Mouse (Mus musculus): ENCODE measurements at regions not wholly inside any gene's neighbourhood (a gene's known extent, or its start where the extent isn't known, plus 50 kb on each side); places are given as distances from the start of the nearest gene placed in this dataset.

DNA sequence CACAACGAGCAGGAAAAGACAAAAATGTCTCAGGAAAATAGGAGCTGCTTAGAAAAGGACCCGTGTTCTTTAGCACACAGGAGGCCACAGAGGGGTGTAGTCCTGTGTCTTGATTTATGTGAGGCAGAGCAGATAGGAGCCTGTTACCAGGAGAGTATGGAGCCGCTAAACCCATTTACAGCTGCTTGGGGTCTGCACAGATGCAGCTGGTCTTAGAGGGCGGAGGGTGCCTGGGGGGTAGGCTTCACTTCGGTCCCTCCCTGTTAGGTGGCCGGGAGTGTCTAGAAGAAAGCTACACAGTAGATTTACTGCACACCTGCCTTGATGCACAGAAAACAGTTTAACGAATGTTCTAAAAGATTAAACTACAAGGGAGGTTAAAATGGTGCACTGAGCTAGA, 91.4 kb downstream of the Gadd45g start:
- WGBS, result 80% methylated on average over 7 of the region's 7 CpGs
- Histone ChIP-seq H3K27me3 (replicated peaks; ENCODE audit: low read depth, poor library complexity, severe bottlenecking) (no peaks in the 10 kb centered on the region; the same call in 1 of the 2 replicates), H3K27ac (replicated peaks) (no peak overlapping the region), H3K4me3 (no peak overlapping the region), H3K36me3 (replicated peaks) (no peaks in the 10 kb centered on the region), H3K4me1 (peaks cover 9% of the 10 kb centered on the region), H3K9me3 (no peaks in the 10 kb centered on the region)
- no peak for DNase-seq (ENCODE audit: low spot score)

DNA sequence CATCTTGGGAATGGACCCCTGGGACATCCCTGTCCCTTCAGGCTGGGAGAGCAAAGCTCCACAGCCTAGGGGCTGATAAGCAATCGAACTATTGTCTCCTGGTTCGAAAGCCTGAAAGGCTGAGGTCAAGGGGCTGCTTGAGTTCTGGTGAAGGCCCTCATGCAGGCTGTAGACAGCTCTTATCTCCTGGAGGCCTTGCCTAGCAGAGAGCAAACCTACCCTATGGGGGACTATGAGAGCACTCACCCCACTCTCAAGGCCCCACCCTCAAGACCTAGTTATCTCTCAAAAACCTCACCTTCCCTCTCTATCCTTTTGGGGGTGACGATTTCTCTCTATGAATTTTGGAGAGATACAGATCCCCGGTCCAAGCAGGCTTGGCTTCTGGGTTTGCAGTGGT, 92.8 kb downstream of the Gadd45g start:
- peaks cover 7% of the 10 kb centered on the region for H3K4me1 ChIP-seq
- H3K9me3 ChIP-seq, result no peaks in the 10 kb centered on the region
- no peak for DNase-seq (ENCODE audit: low spot score)
- H3K27me3 ChIP-seq (replicated peaks; ENCODE audit: low read depth, poor library complexity, severe bottlenecking), result peaks cover 5% of the 10 kb centered on the region; the same call in 1 of the 2 replicates
- H3K4me3 ChIP-seq, result no peak overlapping the region
- 91% methylated on average over 4 of the region's 4 CpGs for WGBS
- no peaks in the 10 kb centered on the region for H3K36me3 ChIP-seq (replicated peaks)
- H3K27ac ChIP-seq (replicated peaks), result no peak overlapping the region

DNA sequence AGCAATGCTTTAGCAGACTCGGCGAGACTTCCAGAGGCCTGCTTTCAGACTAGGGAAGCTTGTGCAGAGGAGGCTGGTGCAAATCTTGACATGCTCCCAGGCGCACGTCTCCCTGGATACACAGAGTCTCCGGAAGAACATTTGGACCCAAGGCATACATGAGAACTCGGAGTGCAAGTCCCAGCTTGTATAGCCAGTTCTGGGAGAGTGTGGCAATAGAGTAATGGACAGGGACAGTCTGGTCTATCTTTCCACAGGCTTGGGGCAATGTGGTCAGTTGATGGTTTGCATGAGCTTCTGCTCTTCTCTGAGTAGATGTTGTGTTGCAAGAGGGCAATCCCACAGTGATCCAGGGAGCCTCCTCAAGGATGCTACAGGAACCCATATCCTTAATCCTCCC, 93.2 kb downstream of the Gadd45g start:
- Histone ChIP-seq H3K27ac (replicated peaks) (no peak overlapping the region), H3K4me1 (peaks cover 7% of the 10 kb centered on the region), H3K36me3 (replicated peaks) (no peaks in the 10 kb centered on the region), H3K27me3 (replicated peaks; ENCODE audit: low read depth, poor library complexity, severe bottlenecking) (peaks cover 5% of the 10 kb centered on the region; the same call in 1 of the 2 replicates), H3K4me3 (no peak overlapping the region), H3K9me3 (no peaks in the 10 kb centered on the region)
- 95% methylated on average over 6 of the region's 6 CpGs for WGBS
- DNase-seq (ENCODE audit: low spot score), result no peak

DNA sequence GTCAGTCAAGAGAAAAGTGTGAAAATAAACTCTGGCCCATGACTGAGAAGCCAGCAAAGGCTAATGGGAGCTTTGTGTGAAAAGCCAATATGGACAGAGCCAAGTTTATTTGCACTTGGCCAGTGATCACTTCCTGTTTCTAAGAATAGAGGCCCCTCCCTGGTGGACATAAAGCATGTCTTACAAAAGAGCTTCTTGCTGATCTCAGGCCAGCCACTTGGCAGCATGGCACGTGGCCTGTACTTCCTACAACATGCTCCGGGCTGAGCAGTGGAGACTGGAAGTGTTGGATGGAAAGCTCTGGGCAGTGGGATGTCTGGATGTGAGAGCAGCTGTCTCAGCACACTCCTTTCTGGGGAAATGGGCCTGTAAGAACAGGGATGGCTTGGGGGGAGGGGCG, 99.7 kb downstream of the Gadd45g start:
- Histone ChIP-seq H3K27ac (replicated peaks) (no peak overlapping the region; the same call in 1 of the 2 replicates), H3K4me1 (peaks cover 29% of the 10 kb centered on the region), H3K9me3 (no peaks in the 10 kb centered on the region), H3K36me3 (replicated peaks) (no peaks in the 10 kb centered on the region), H3K27me3 (replicated peaks; ENCODE audit: low read depth, poor library complexity, severe bottlenecking) (0 out of 2 replicates have a peak, but pooled peaks cover 5% of the 10 kb centered on the region), H3K4me3 (no peak overlapping the region)
- DNase-seq (ENCODE audit: low spot score), result no peak
- WGBS, result 73% methylated on average over 3 of the region's 3 CpGs

DNA sequence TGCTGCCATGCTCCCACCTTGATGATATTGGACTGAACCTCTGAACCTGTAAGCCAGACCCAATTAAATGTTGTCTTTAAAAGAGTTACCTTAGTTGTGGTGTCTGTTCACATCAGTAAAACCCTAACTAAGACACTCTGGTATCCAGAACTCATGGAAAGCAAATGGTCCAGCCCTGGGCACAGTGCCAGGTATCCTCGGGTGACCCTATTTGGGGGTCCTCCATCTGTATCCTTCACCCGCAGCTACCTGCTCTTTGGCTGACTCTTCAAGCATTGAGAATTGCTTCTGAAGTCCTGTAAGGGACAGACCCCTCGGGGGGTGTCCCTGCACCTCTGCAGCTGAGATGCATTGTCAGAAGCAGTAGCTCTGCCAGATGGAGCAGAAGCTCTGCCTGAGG, 102.4 kb downstream of the Gadd45g start:
- H3K27ac ChIP-seq (replicated peaks), result no peak overlapping the region
- DNase-seq (ENCODE audit: low spot score), result no peak
- no peaks in the 10 kb centered on the region for H3K9me3 ChIP-seq
- whole genome bisulfite sequencing, result 84% methylated on average over 3 of the region's 3 CpGs
- H3K36me3 ChIP-seq (replicated peaks), result no peaks in the 10 kb centered on the region
- no peak overlapping the region for H3K4me3 ChIP-seq
- 0 out of 2 replicates have a peak, but pooled peaks cover 3% of the 10 kb centered on the region for H3K27me3 ChIP-seq (replicated peaks; ENCODE audit: low read depth, poor library complexity, severe bottlenecking)
- peaks cover 44% of the 10 kb centered on the region for H3K4me1 ChIP-seq

DNA sequence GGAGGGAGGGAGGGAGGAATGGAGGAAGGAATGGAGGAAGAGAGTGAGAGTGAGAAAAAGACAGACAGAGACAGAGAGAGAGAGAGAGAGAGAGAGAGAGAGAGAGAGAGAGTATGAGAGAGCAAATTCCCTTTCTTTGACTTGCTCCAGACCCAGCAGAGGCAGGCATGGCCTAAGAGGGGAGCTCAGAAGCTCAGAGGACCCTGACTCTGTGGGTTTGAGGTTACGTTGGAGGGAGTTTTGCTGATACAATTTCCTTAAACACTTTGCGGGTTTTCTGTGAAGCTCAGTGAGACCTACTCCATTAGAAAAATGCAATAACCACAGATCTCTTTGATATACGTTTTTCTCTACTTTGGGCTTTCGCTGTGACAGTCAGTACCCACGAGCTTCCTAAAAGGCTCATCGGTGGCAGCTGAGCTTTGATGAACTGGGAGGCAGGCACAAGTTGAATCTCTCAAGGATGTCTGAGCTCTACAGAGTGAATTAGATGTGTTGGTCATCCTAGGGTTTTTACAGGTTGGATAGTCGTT, 105.1 kb downstream of the Gadd45g start:
- no peaks in the 10 kb centered on the region for H3K9me3 ChIP-seq
- no peak for DNase-seq (ENCODE audit: low spot score)
- H3K27ac ChIP-seq (replicated peaks), result no peak overlapping the region
- H3K27me3 ChIP-seq (replicated peaks; ENCODE audit: low read depth, poor library complexity, severe bottlenecking), result no peaks in the 10 kb centered on the region
- H3K4me3 ChIP-seq, result no peak overlapping the region
- H3K4me1 ChIP-seq, result peaks cover 40% of the 10 kb centered on the region
- H3K36me3 ChIP-seq (replicated peaks), result no peaks in the 10 kb centered on the region
- WGBS, result 90% methylated on average over 7 of the region's 7 CpGs

DNA sequence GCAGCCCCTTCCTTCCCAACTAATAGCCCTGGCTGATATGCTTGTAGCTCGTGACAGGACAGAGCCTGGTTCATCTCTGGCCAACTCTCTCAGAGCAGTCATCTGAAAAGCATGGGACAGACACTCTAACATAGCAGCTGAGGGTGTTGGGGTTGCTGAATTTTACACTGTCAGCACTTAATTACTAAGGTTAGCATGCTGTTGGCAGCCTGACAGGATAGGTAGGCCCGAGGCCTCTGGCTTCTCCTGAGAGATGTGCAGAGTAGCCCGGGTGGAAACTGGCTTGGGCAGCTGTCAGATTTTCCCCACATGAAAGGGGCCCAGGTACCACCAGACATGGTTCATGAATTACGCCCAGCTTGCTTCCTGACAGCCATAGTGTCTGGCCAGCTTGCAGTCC, 106.6 kb downstream of the Gadd45g start:
- no peak for DNase-seq (ENCODE audit: low spot score)
- peaks cover 53% of the 10 kb centered on the region for H3K4me1 ChIP-seq
- no peaks in the 10 kb centered on the region for H3K27me3 ChIP-seq (replicated peaks; ENCODE audit: low read depth, poor library complexity, severe bottlenecking)
- 78% methylated on average over 4 of the region's 4 CpGs for WGBS
- H3K36me3 ChIP-seq (replicated peaks), result no peaks in the 10 kb centered on the region
- no peak overlapping the region for H3K27ac ChIP-seq (replicated peaks)
- no peak overlapping the region for H3K4me3 ChIP-seq
- H3K9me3 ChIP-seq, result no peaks in the 10 kb centered on the region

DNA sequence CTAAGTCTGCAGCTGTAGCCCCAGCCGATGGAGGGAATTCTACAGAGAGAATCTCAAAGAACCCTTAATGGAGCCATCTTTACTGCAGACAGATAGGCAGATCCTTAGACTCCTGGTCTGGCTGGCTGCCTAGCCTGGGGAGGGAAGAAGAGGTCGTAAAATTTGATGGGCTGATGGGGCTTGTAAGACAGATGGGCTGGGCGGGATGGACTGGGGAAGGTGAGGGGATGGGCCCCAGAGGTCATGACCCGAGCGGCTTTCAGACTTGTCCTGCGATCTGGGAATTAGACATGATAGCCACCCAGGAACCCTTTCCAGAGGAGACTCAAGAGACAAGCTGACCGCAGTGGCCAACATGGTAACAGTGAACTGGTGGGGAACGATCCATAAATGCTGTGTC, 107.1 kb downstream of the Gadd45g start:
- 72% methylated on average over 8 of the region's 8 CpGs for WGBS
- Histone ChIP-seq H3K36me3 (replicated peaks) (no peaks in the 10 kb centered on the region), H3K27ac (replicated peaks) (0 out of 2 replicates have a peak overlapping the region, but pooled peaks have one; percentile 20)

DNA sequence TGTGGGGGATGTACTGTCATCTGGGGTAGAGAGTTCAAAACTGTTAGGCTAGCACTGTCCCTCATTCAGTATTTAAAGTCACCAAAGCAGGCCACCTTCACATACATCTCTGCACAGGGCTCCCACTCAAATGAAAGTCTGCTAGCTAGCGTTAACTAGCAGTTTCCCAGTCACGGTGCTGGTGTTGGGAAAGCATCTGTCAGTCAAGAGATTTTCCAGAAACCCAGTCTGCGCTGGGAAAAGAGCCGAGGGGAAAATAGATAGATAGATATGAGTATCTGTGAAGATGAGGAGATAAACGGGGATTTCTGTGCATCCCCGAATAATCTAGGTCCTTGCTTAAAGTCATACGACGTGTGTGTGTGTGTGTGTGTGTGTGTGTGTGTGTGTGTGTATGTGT, 110.6 kb downstream of the Gadd45g start:
- 78% methylated on average over 8 of the region's 8 CpGs for WGBS
- no peak for DNase-seq (ENCODE audit: low spot score)
- H3K36me3 ChIP-seq (replicated peaks), result no peaks in the 10 kb centered on the region
- peaks cover 45% of the 10 kb centered on the region for H3K4me1 ChIP-seq
- no peaks in the 10 kb centered on the region for H3K9me3 ChIP-seq
- 0 out of 2 replicates have a peak overlapping the region, but pooled peaks have one; percentile 7 for H3K27ac ChIP-seq (replicated peaks)
- H3K27me3 ChIP-seq (replicated peaks; ENCODE audit: low read depth, poor library complexity, severe bottlenecking), result no peaks in the 10 kb centered on the region
- H3K4me3 ChIP-seq, result no peak overlapping the region

More for the DNA sequence above, 107.1 kb downstream of the Gadd45g start:
- Histone ChIP-seq H3K4me3 (no peak overlapping the region), H3K27me3 (replicated peaks; ENCODE audit: low read depth, poor library complexity, severe bottlenecking) (no peaks in the 10 kb centered on the region), H3K4me1 (peaks cover 57% of the 10 kb centered on the region), H3K9me3 (no peaks in the 10 kb centered on the region)
- no peak for DNase-seq (ENCODE audit: low spot score)

DNA sequence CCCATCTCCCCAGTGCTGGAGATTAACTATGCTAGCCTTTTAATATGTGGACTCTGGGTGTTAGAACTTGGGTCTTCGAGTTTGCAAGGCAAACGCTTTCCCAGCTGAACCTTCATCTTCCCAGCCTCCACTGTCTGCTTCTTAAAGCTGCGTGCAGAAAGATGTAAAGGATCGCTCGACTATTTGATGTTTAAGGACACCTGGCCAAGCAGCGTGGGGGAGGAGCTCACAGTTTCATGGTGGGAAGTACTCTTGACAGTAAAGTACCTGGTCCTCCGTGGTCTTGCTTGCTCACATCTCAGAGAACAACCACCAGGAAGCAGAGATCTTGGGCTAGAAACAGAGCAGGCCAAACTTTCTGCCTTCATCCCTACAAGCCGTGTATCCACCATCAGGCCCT, 113.1 kb downstream of the Gadd45g start:
- no peak overlapping the region for H3K27ac ChIP-seq (replicated peaks)
- WGBS, result 89% methylated on average over 8 of the region's 8 CpGs
- H3K4me1 ChIP-seq, result peaks cover 50% of the 10 kb centered on the region
- H3K9me3 ChIP-seq, result no peaks in the 10 kb centered on the region
- DNase-seq (ENCODE audit: low spot score), result no peak
- no peak overlapping the region for H3K4me3 ChIP-seq
- no peaks in the 10 kb centered on the region for H3K27me3 ChIP-seq (replicated peaks; ENCODE audit: low read depth, poor library complexity, severe bottlenecking)
- H3K36me3 ChIP-seq (replicated peaks), result no peaks in the 10 kb centered on the region

DNA sequence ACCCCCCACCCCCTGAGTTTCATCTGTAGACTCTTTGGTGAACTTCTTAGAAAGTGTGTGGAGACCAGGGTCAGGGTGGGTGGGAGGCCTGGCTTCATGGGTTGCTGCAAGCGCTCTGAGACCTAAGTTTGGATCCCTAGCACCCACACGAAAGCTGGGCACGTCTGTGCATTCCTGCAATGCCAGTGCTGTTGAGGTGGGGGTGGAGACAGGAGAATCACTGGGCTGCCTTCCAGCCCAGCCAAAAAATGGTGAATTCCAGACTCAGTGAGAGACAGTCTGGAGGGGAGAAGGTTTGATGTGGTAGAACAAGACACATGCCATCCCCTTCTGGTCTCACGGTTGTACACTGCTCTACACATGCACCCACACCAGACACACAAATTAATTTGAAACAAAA, 113.8 kb downstream of the Gadd45g start:
- Histone ChIP-seq H3K4me3 (no peak overlapping the region), H3K9me3 (no peaks in the 10 kb centered on the region), H3K27me3 (replicated peaks; ENCODE audit: low read depth, poor library complexity, severe bottlenecking) (no peaks in the 10 kb centered on the region), H3K36me3 (replicated peaks) (no peaks in the 10 kb centered on the region), H3K4me1 (peaks cover 54% of the 10 kb centered on the region), H3K27ac (replicated peaks) (no peak overlapping the region)
- no peak for DNase-seq (ENCODE audit: low spot score)
- 89% methylated on average over 4 of the region's 4 CpGs for WGBS

DNA sequence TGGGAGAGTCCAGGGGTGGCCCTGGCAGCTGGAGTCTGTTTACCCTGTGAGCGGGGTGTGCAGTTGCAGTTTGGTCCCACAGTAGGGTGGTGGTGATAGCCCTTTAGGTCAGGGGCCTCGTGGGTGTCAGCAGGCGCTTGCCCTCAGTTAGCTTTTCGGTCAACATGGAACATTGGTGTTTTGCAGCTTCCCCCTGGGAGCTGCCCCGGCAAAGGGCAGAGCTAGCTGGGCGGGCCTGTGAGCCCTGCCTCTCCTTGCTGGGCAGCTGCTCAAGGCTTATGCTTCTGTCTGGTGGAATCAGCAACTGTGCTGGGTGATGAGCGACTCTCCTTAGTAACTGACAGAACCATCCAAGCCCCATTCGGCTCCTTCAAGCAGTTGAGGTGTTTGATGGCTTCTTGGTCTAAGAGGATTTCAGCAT, 115.7 kb downstream of the Gadd45g start:
- H3K27me3 ChIP-seq (replicated peaks; ENCODE audit: low read depth, poor library complexity, severe bottlenecking), result no peaks in the 10 kb centered on the region
- WGBS, result 69% methylated on average over 8 of the region's 8 CpGs
- H3K27ac ChIP-seq (replicated peaks), result peak overlapping the region; percentile 8
- no peak for DNase-seq (ENCODE audit: low spot score)
- H3K4me3 ChIP-seq, result no peak overlapping the region
- H3K9me3 ChIP-seq, result no peaks in the 10 kb centered on the region
- no peaks in the 10 kb centered on the region for H3K36me3 ChIP-seq (replicated peaks)
- H3K4me1 ChIP-seq, result peaks cover 48% of the 10 kb centered on the region

DNA sequence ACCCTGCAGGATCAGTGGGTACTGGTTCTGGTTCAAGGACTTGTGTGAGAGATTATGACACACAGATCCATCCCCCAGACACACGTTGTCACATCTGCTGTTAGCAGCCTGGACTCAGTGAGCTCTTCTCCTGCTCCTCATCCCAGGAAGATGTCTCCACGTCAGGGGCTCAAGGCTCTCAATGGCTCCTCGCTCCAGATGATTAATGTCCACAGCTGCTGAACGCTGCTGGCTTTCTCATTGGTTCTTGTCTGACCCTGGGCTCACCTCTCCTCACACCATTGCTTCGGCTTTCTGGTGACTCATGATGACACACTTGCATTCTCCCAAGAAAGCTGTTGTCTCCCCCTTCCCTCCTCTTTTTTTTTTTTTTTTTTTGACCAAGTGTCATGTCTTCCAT, 116.2 kb downstream of the Gadd45g start:
- DNase-seq (ENCODE audit: low spot score), result no peak
- WGBS, result 63% methylated on average over 5 of the region's 5 CpGs
- no peak overlapping the region for H3K4me3 ChIP-seq

More for the DNA sequence above, 116.2 kb downstream of the Gadd45g start:
- Histone ChIP-seq H3K36me3 (replicated peaks) (no peaks in the 10 kb centered on the region), H3K9me3 (no peaks in the 10 kb centered on the region), H3K4me1 (peaks cover 45% of the 10 kb centered on the region), H3K27me3 (replicated peaks; ENCODE audit: low read depth, poor library complexity, severe bottlenecking) (no peaks in the 10 kb centered on the region), H3K27ac (replicated peaks) (no peak overlapping the region)
